Mouse (Mus musculus) liver, postnatal 0 days (tissue): ENCODE data around the gene Wdr3. TPM values are rescaled to one million over a fixed set of nuclear protein-coding genes. Genes with fewer than 3 reads are reported as not detected.

Experiments used
- ATAC-seq: fragments of 200-750 bp; cut with Nextera tagmentation; 2 replicates; pipeline ENCODE4 v1.8.0; 2017; ENCODE audit warnings: mild to moderate bottlenecking, moderate library complexity
- DNase-seq: peaks from one replicate; pipeline ENCODE4 v3.0.0-alpha.2; 2016
- H3K27ac ChIP-seq: fragments of 300-500 bp; sonication (generic); 2 replicates; pipeline ENCODE4 v1.5.1; 2014; ENCODE audit warnings: antibody characterized with exemption, moderate library complexity, mild to moderate bottlenecking, low read depth
- H3K27me3 ChIP-seq: fragments of 300-500 bp; sonication (generic); 2 replicates; pipeline ENCODE4 v1.6.1; 2014; ENCODE audit warnings: low read length, control low read depth, mixed read lengths; ENCODE audit not compliant: insufficient read depth
- H3K36me3 ChIP-seq: fragments of 300-500 bp; sonication (generic); replicated peaks from 2 replicates; pipeline ENCODE4 v1.6.1; 2014; ENCODE audit warnings: mild to moderate bottlenecking, control low read depth, low read length, moderate library complexity, mixed read lengths; ENCODE audit not compliant: insufficient read depth
- H3K4me1 ChIP-seq: fragments of 300-500 bp; sonication (generic); 2 replicates; pipeline ENCODE4 v1.6.1; 2014; ENCODE audit warnings: antibody characterized with exemption, mild to moderate bottlenecking, control low read depth; ENCODE audit not compliant: insufficient read depth
- H3K4me2 ChIP-seq: fragments of 300-500 bp; sonication (generic); 2 replicates; pipeline ENCODE4 v1.6.1; 2014; ENCODE audit warnings: low read depth, mild to moderate bottlenecking, low read length, moderate library complexity, mixed read lengths
- H3K4me3 ChIP-seq: fragments of 300-500 bp; sonication (generic); 2 replicates; pipeline ENCODE4 v1.5.1; 2014; ENCODE audit warnings: low read depth, low read length
- H3K9ac ChIP-seq: fragments of 300-500 bp; sonication (generic); replicated peaks from 2 replicates; pipeline ENCODE4 v1.6.1; 2014; ENCODE audit warnings: mild to moderate bottlenecking, moderate library complexity
- H3K9me3 ChIP-seq: fragments of 300-500 bp; sonication (generic); 2 replicates; pipeline ENCODE4 v1.6.1; 2016; ENCODE audit warnings: mild to moderate bottlenecking, control low read depth, low read length, mixed read lengths
- CTCF ChIP-seq: sonication (generic); IDR thresholded peaks from 2 replicates; pipeline ENCODE4 v1.5.1; 2016; ENCODE audit warnings: antibody characterized with exemption, low read depth
- EP300 ChIP-seq: IDR thresholded peaks from 2 replicates; pipeline ENCODE4 v1.6.1; 2016; ENCODE audit warnings: antibody characterized with exemption, low read depth, mild to moderate bottlenecking
- WGBS: fragments of 180-500 bp; shearing (Covaris S2); extraction: QIAGEN DNeasy Blood & Tissue Kit; methylation state at CpG from one replicate; pipeline ENCODE4 v1.1.7; 2014; ENCODE audit not compliant: insufficient replicate concordance; 5-methylcytosine and 5-hydroxymethylcytosine counted together
- polyA plus RNA-seq: library from polyadenylated mRNA; unstranded; fragments of >200 nt; fragmentation: Nextera tagmentation; extraction: Ambion mirVana; gene quantifications from 2 replicates; pipeline ENCODE4 v1.2.1, GENCODE M21; 2015

The Wdr3 gene
- polyA plus RNA-seq, 1 experiment from 2014 or later: 9.8 TPM

DNA sequence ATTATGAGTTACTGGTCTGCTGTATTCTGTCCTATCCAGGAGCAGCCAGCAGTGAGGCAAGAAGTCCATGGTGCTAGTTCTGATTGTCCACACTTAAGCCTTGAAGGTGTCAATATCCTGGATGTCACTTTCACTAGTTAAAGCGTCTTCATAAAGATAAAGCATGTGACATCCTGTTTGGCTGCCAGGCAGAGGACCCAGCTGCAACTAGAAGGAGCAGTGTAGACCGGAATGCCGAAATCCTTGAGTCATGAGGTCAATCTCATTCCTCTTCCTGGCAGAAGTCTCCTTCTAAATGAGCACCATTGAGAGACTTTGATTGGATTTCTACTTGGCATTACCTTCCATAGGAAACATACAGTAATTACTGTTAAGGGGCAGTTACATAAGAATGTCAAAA, 18.3 kb upstream of the Wdr3 start:
- no peak overlapping the region for H3K27ac ChIP-seq
- no peak for ATAC-seq
- no peak overlapping the region for H3K9ac ChIP-seq
- 68% methylated on average over 3 of the region's 3 CpGs for WGBS
- DNase-seq: no peak
- H3K4me2 ChIP-seq: no peak overlapping the region
- H3K27me3 ChIP-seq: no peaks in the 10 kb centered on the region
- H3K9me3 ChIP-seq: no peaks in the 10 kb centered on the region
- TF ChIP-seq EP300: no peak
- no peak for TF ChIP-seq CTCF
- no peak overlapping the region for H3K4me3 ChIP-seq
- H3K4me1 ChIP-seq: no peaks in the 10 kb centered on the region
- H3K36me3 ChIP-seq: peaks cover 42% of the 10 kb centered on the region

GRCm38 (mm10) chr3:100176031-100176430, 13.8 kb upstream of the Wdr3 start:
- Histone ChIP-seq H3K4me1 (no peaks in the 10 kb centered on the region), H3K4me3 (no peak overlapping the region), H3K9ac (no peak overlapping the region), H3K27me3 (no peaks in the 10 kb centered on the region), H3K9me3 (no peaks in the 10 kb centered on the region), H3K36me3 (peaks cover 65% of the 10 kb centered on the region), H3K4me2 (no peak overlapping the region), H3K27ac (no peak overlapping the region)
- ATAC-seq (peak; percentile 33; the same call in 1 of the 2 replicates), DNase-seq (no peak)
- 54% methylated on average over 2 of the region's 2 CpGs for WGBS
- no peak for TF ChIP-seq CTCF
- TF ChIP-seq EP300: no peak

- peak overlapping the region; percentile 77 for H3K27ac ChIP-seq
- H3K27me3 ChIP-seq: no peaks in the 10 kb centered on the region
- peak; percentile 13; the same call in 1 of the 2 replicates for ATAC-seq
- no peaks in the 10 kb centered on the region; the same call in none of the 2 replicates for H3K36me3 ChIP-seq
- peaks cover 11% of the 10 kb centered on the region; the same call in 1 of the 2 replicates for H3K4me1 ChIP-seq
- no peak for DNase-seq
- no peak overlapping the region for H3K4me3 ChIP-seq
- TF ChIP-seq EP300 (no peak), CTCF (no peak)
- no peak overlapping the region for H3K9ac ChIP-seq
- H3K4me2 ChIP-seq: peak overlapping the region; percentile 40
- H3K9me3 ChIP-seq: no peaks in the 10 kb centered on the region
Observed at GRCm38 (mm10) chr3:100164991-100165390, 2.8 kb upstream of the Wdr3 start.

DNA sequence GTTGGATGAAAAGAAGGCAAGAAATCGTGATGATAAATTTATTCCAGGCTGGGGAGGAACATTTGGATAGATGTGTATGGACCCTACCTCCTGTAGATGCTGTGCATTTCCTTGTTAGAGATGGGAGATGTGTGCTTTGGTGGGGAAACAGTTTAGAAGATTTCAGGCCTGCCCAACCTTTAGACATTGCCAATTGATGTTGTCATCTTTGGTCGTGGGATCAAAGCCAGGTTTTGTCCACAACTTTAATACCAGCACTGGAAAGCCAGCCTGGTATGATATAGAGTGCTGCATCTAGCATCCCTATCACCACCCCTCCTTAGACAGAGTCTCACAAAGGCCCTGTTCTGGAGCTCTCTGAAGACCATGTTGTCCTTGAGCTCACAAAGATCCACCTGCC, 1.3 kb upstream of the Wdr3 start:
- no peak for DNase-seq
- Histone ChIP-seq H3K36me3 (peaks cover 8% of the 10 kb centered on the region), H3K4me1 (peaks cover 11% of the 10 kb centered on the region; the same call in 1 of the 2 replicates), H3K27ac (no peak overlapping the region), H3K9ac (no peak overlapping the region), H3K4me3 (no peak overlapping the region), H3K9me3 (no peaks in the 10 kb centered on the region), H3K4me2 (peak overlapping the region; percentile 84), H3K27me3 (no peaks in the 10 kb centered on the region)
- no peak for TF ChIP-seq EP300
- TF ChIP-seq CTCF: no peak
- 72% methylated on average over 2 of the region's 2 CpGs for WGBS
- ATAC-seq: no peak

GRCm38 (mm10) chr3:100161665-100162314, 417 bp downstream of the Wdr3 start:
- ATAC-seq (no peak), DNase-seq (no peak)
- peaks cover 11% of the 10 kb centered on the region; the same call in 1 of the 2 replicates for H3K4me1 ChIP-seq
- no peaks in the 10 kb centered on the region for H3K27me3 ChIP-seq
- peak overlapping the region; percentile 75 for H3K4me3 ChIP-seq
- peaks cover 21% of the 10 kb centered on the region for H3K36me3 ChIP-seq
- peak overlapping the region; percentile 80 for H3K9ac ChIP-seq
- WGBS: under 1% methylated on average over 35 of the region's 35 CpGs
- H3K4me2 ChIP-seq: peak overlapping the region; percentile 84
- peak overlapping the region; percentile 95 for H3K27ac ChIP-seq
- TF ChIP-seq EP300 (no peak), CTCF (no peak)
- no peaks in the 10 kb centered on the region for H3K9me3 ChIP-seq

DNA sequence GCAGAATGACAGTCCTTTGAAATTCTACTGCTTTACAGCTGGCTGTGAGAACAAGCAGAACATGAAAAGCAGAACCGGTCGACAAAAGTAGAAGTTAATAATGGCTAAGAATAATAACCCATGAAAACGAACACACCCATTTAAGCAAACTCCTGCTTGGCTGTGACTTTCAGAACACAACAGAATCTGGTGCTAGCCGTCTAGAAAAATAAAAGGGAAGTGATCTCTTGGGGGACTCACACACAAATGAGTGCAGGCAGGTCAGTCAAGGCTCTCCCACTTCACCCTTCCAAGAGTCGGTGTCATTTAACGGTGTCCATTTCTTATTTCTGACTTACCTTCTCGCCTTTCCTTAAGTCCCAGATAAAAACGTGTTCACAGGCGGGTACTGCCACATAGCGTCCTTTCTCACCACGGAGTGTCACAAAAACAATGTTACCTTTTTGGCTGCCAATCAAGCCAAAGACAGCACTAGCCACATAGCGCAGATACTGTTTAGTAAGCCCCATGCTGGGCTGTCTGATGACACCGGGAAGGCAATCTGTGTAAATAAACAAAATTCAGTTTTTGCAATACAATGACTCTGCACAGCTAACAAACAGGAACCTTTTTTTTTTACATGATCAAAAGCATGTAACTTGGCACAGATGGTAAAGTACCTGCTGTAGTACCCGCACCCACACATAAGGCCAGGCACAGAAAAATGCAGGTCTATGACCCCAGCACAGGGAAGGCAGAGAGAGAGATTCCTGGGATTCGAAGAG, 1.3 kb downstream of the Wdr3 start:
- H3K4me1 ChIP-seq: peaks cover 9% of the 10 kb centered on the region; the same call in 1 of the 2 replicates
- 77% methylated on average over 15 of the region's 15 CpGs for WGBS
- H3K9me3 ChIP-seq: no peaks in the 10 kb centered on the region
- DNase-seq: no peak
- no peaks in the 10 kb centered on the region for H3K27me3 ChIP-seq
- TF ChIP-seq EP300: no peak
- TF ChIP-seq CTCF: no peak
- ATAC-seq: no peak
- H3K4me3 ChIP-seq: peak overlapping the region; percentile 75
- H3K36me3 ChIP-seq: peaks cover 29% of the 10 kb centered on the region
- no peak overlapping the region; the same call in 1 of the 2 replicates for H3K9ac ChIP-seq
- peak overlapping the region; percentile 84 for H3K4me2 ChIP-seq
- H3K27ac ChIP-seq: no peak overlapping the region
